Mouse (Mus musculus) kidney, postnatal 25 days (tissue): ENCODE data around the gene Gnai2.
"Not testable (repeated sequence)": the region's sequence is repeated elsewhere in the genome, so short reads cannot be mapped to it uniquely, and the experiment has no call there.

Source experiments
- DNase-seq, 2 experiments: peaks; one replicate each; pipeline ENCODE4 v3.0.0; 2021; ENCODE audit warnings: mixed read lengths in 2 of 2

Gene Gnai2

GRCm38 (mm10) chr9:107586974-107587832 is 48.0 kb downstream of the Gnai2 start, which contains the start of gene Ifrd2:
Gene Ifrd2 (plus strand): TSS chr9:107587642.
- DNase-seq: peak; percentile 98 to 99

DNA sequence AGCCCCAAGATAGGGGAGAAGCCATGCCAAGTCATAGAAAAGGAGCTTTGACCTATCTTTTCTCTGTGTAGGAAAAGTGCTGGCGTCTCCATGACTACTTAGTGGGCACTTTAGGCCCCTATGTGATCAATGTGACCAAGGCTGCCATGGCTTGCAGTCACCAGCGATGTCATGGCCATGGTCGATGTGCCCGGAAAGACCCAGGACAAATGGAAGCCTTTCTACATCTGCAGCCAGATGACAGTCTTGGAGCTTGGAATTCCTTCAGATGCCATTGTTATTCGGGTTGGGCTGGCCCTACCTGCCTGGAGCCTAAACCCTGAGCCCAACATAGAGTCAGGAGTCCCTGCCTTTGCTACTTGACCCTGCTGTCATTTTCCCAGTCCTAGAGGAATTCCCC is 48.7 kb downstream of the Gnai2 start:
- no peak for DNase-seq

DNA sequence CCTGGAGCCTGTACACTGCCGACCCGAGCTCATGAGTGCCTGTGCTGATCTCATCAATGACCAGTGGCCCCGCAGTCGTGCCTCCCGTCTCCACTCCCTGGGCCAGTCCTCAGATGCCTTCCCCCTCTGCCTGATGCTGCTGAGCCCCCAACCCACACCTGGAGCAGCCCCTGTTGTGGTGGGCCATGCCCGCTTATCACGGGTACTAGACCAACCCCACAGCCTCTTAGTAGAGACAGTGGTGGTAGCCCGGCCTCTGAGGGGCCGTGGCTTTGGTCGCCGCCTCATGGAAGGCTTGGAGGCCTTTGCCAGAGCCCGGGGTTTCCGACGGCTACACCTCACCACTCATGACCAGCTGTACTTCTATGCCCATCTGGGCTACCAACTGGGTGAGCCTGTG is 52.0 kb downstream of the Gnai2 start:
- DNase-seq: no peak

- peak in 1 of 2 experiments; percentile 71 for DNase-seq
Measured at GRCm38 (mm10) chr9:107582509-107583062, 52.6 kb downstream of the Gnai2 start.

- DNase-seq: no peak
Measured at GRCm38 (mm10) chr9:107581584-107581983, 53.6 kb downstream of the Gnai2 start.

- DNase-seq: peak; percentile 95 to 97
Measured at GRCm38 (mm10) chr9:107580501-107581317, 54.5 kb downstream of the Gnai2 start, which contains the start of gene Hyal3. Gene Hyal3 (plus strand): TSS chr9:107580818.

DNA sequence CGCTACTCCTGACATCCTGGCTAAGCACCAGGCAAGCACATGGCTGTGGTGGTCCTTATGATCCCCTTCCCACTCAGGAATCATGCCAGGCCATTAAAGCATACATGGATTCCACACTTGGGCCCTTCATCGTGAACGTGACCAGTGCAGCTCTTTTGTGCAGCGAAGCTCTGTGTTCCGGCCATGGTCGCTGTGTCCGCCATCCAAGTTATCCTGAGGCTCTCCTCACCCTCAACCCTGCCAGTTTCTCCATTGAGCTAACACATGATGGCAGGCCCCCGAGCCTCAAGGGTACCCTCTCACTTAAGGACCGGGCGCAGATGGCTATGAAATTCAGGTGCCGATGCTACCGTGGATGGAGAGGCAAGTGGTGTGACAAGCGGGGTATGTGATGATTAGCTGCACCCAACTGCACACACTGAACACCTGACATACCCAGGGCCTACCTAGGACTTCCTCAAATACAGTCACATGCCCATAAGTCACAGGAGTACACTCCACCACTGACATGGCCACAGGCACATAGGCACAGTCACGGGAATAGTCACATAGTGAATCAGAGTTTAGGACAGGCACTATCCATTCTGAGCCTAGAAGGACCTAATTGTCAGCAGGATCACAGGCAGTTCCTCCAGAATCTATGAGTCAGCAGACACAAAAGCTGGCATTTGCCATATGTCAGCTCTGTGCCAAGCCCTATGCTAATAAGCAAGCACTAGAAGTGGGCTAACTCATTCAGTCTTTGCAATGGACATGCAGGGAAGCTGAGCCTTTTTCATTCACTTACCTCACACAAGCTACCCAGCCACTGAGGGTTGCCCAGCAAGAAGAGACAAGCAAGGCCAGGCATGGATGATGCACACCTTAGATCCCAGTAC is 55.9 kb downstream of the Gnai2 start:
- no peak for DNase-seq

DNA sequence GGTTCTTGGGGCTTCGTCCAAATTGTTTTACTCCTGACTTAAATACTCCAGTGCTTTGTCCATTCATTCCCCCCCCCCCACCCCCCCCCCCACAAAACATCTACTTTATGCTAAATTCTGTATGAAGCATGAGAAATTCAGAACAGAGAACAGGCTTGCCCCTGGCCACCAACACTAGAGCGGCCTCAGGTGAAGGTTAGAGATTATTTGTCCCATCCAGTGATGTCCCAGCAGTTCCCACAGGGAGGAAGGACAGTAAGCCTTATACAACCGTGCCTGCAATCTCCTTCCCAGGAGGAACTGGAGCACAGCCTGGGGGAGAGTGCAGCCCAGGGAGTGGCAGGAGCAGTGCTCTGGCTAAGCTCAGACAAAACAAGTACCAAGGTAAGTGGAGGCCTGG is 56.6 kb downstream of the Gnai2 start, which contains the start of gene Naa80:
TSS of gene Naa80 (plus strand) at position 301 of the 400 bp plus-strand sequence.
- no peak for DNase-seq

DNA sequence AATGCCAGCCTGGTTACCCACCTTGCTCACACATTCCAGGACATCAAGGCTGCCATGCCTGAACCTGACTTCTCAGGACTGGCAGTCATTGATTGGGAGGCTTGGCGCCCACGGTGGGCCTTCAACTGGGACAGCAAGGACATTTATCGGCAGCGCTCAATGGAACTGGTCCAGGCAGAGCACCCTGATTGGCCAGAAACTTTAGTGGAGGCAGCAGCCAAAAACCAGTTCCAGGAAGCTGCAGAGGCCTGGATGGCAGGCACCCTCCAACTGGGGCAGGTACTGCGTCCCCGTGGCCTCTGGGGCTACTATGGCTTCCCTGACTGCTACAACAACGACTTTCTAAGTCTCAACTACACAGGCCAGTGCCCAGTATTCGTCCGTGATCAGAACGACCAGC is 57.3 kb downstream of the Gnai2 start:
- DNase-seq: no peak

DNA sequence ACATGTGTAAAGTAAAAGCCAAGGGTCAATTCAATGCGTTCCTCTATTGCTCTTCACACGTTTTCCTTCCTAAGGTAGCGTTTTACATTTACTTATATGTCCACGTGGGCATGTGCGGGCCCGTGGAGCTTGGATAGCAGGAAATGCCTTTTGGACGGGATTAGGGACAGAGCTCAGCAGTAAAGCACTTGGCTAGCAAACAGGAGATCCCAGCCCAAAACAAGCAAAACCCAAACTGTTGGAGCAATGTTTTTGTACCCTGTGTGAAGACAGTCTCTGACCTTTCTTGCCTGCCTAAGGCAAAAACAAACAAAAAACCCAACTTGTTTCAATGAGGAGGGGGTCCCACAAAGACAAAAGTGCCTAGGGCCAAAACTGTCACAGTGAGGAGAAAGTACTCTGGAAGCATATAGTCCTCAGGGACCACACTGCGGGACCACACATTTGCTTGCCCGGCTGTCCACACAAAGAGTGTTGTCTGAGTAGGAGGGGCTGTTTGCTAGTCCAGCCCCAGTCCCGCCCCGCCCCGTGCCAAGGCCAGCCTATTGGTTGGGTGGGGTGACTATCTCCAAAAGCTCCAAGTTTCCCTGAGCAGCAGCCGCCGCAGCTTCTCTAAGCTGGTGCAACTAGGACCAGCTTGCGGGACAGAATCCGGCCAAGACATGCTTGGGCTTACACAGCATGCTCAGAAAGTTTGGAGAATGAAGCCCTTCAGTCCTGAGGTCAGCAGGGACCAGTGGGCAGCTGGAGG is 58.6 kb downstream of the Gnai2 start, which contains the start of gene Hyal1:
TSS of gene Hyal1 (plus strand) at position 571 of the 751 bp plus-strand sequence.
- peak; percentile 88 to 93 for DNase-seq

- no peak for DNase-seq
Measured at GRCm38 (mm10) chr9:107575579-107576356, 59.4 kb downstream of the Gnai2 start.

- not testable (repeated sequence) for DNase-seq
Measured at GRCm38 (mm10) chr9:107573774-107574173, 61.4 kb downstream of the Gnai2 start.

DNA sequence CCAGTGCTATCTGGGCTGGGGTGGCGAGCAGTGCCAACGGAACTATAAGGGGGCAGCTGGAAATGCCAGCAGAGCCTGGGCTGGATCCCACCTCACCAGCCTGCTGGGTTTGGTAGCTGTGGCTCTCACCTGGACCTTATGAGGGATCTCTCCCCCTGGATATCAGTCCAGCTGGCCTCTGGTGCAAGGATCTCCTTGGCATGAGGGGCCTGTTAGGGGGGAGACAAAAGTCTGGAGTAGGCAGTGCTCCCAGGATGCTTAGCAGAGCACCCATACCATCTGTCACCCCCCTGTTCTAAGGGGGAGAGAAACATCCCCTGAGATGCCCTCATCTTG is 62.9 kb downstream of the Gnai2 start:
- no peak for DNase-seq

DNA sequence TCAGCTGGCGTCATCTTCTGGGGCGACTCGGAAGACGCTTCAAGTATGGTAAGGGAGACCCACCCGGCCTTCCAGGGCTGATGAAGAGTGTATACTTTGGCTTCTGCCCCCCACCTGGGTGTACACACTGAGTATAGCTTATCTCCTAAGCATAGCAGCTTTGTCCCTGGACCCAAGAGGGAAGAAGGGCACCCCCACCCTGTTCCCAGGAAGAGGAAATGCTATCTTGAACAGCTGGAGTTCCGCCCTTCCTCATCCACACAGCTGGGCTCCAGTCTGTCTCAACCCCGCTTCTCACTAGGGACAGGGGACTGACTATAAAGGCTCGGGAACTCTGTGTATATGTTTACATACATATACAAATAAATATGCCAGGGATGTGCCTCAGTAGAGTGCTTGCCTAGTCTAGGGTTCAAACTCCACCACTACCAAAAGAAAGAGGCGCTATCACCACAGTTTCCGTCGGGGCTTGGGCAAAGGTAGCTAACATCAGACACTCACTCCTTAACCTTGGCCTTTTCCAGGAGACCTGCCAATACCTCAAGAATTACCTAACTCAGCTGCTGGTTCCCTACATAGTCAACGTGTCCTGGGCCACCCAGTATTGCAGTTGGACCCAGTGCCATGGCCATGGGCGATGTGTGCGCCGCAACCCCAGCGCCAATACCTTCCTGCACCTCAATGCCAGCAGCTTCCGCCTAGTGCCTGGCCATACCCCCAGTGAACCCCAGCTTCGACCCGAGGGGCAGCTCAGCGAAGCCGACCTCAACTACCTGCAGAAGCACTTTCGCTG is 63.4 kb downstream of the Gnai2 start:
- DNase-seq: peak in 1 of 2 experiments; percentile 55

- peak in 1 of 2 experiments; percentile 55 for DNase-seq
Measured at GRCm38 (mm10) chr9:107570845-107571244, 64.3 kb downstream of the Gnai2 start.

DNA sequence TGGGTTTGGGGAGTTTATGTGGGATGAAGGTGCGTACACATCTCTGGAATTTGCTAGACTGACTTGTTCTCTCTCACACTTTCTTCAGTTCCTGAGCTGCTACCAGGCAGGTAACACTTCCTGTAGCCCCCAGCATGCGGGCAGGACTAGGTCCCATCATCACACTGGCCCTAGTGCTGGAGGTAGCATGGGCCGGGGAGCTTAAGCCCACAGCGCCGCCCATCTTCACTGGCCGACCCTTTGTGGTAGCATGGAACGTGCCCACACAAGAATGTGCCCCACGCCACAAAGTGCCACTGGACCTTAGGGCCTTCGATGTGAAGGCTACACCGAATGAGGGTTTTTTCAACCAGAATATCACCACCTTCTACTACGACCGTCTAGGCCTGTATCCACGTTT is 65.2 kb downstream of the Gnai2 start:
- no peak for DNase-seq

DNA sequence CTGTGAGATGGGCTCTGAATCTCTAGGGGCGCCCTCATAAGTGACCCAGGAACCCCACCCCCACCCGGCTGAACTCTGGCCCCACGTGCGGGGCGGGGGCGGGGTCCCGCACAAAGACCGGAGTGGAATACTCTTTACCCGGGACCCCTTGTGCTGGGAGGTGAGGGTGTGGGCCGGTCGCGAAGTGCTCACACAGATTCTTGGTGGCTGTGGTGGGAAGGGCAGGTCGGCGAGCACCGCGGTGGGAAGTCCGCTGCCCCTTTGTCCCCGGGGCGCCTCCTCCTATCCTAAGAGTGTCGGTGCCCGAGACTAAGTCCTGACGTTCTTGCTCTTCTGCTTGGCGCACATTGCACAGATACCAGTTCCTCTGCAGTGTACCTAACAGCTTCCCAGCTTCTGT is 65.9 kb downstream of the Gnai2 start:
- DNase-seq: no peak

DNA sequence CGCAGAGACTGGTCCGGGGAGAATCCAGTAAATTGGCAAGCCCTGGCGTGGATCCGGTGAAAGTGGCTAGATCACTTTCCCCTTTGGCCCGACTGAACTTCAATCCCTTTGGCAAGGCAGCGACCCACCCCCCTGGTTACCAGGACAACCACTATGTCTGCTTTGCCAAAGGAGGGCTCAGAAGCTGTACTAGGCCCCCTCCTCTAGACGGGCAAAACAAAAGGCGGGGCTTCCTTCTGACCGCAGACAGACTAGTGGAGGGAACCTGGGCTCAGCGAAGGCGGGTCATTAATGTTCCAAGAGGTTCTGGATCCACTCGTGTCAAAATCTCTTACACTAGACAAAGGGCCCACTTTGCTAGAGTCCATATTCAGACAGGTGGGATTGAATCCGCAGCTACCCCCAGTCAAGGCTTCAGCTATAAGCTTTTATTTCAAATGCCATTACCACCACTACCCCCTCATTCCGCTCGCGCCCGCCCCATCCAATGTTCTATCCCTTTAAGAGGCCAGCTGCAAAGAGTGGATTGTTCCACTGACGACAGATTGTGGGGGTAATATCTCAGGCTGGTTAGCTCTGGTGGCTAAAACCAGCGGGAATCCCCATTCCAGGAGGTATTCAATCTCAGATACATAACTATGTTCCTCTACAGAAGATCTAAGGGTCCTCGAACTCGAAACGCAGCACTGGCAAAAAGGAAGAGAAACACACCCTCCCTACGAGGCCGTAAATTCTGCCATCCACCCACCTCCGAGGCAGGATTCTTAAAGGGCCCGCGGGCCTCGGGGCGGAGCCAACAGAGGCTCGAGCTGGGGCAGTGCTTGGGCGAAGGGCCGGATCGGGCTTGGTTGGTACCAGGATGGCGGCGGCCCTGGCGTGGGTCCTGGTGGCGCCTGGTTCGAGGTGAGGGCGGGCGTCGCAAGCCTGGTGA is 66.6 kb downstream of the Gnai2 start:
- DNase-seq: peak; percentile 89 to 95
